Mouse (Mus musculus) brain, embryonic 14.5 days (tissue): ENCODE results near the gene Olfr1022.

ENCODE experiments used
- CTCF ChIP-seq: fragments of 200-500 bp; IDR thresholded peaks from 2 replicates; pipeline ENCODE4 v1.5.1; 2012; ENCODE audit warnings: inconsistent platforms, mild to moderate bottlenecking, moderate library complexity, borderline replicate concordance; ENCODE audit not compliant: insufficient read depth, insufficient read length; ENCODE audit errors: extremely low read depth
- POLR2A ChIP-seq: fragments of 200-500 bp; IDR thresholded peaks from 2 replicates; pipeline ENCODE4 v1.6.1; 2012; ENCODE audit warnings: mild to moderate bottlenecking, inconsistent platforms, borderline replicate concordance; ENCODE audit not compliant: poor library complexity, insufficient read depth, insufficient read length, severe bottlenecking; ENCODE audit errors: extremely low read depth

- no peak for TF ChIP-seq CTCF
- TF ChIP-seq POLR2A, result no peak
Measured at GRCm38 (mm10) chr2:85845383-85845782, 23.0 kb upstream of the Olfr1022 start, which contains the start of gene Olfr1019.
